Mouse (Mus musculus) liver, postnatal 0 days (tissue): ENCODE data around the gene Esp34. TPM values are rescaled to one million over a fixed set of nuclear protein-coding genes. Genes with fewer than 3 reads are reported as not detected.

Experiments used
- ATAC-seq: fragments of 200-750 bp; cut with Nextera tagmentation; 2 replicates; pipeline ENCODE4 v1.8.0; 2017; ENCODE audit warnings: mild to moderate bottlenecking, moderate library complexity
- DNase-seq: peaks from one replicate; pipeline ENCODE4 v3.0.0-alpha.2; 2016
- H3K27ac ChIP-seq: fragments of 300-500 bp; sonication (generic); 2 replicates; pipeline ENCODE4 v1.5.1; 2014; ENCODE audit warnings: antibody characterized with exemption, moderate library complexity, mild to moderate bottlenecking, low read depth
- H3K27me3 ChIP-seq: fragments of 300-500 bp; sonication (generic); 2 replicates; pipeline ENCODE4 v1.6.1; 2014; ENCODE audit warnings: low read length, control low read depth, mixed read lengths; ENCODE audit not compliant: insufficient read depth
- H3K36me3 ChIP-seq: fragments of 300-500 bp; sonication (generic); replicated peaks from 2 replicates; pipeline ENCODE4 v1.6.1; 2014; ENCODE audit warnings: mild to moderate bottlenecking, control low read depth, low read length, moderate library complexity, mixed read lengths; ENCODE audit not compliant: insufficient read depth
- H3K4me1 ChIP-seq: fragments of 300-500 bp; sonication (generic); 2 replicates; pipeline ENCODE4 v1.6.1; 2014; ENCODE audit warnings: antibody characterized with exemption, mild to moderate bottlenecking, control low read depth; ENCODE audit not compliant: insufficient read depth
- H3K4me2 ChIP-seq: fragments of 300-500 bp; sonication (generic); 2 replicates; pipeline ENCODE4 v1.6.1; 2014; ENCODE audit warnings: low read depth, mild to moderate bottlenecking, low read length, moderate library complexity, mixed read lengths
- H3K4me3 ChIP-seq: fragments of 300-500 bp; sonication (generic); 2 replicates; pipeline ENCODE4 v1.5.1; 2014; ENCODE audit warnings: low read depth, low read length
- H3K9ac ChIP-seq: fragments of 300-500 bp; sonication (generic); replicated peaks from 2 replicates; pipeline ENCODE4 v1.6.1; 2014; ENCODE audit warnings: mild to moderate bottlenecking, moderate library complexity
- H3K9me3 ChIP-seq: fragments of 300-500 bp; sonication (generic); 2 replicates; pipeline ENCODE4 v1.6.1; 2016; ENCODE audit warnings: mild to moderate bottlenecking, control low read depth, low read length, mixed read lengths
- CTCF ChIP-seq: sonication (generic); IDR thresholded peaks from 2 replicates; pipeline ENCODE4 v1.5.1; 2016; ENCODE audit warnings: antibody characterized with exemption, low read depth
- EP300 ChIP-seq: IDR thresholded peaks from 2 replicates; pipeline ENCODE4 v1.6.1; 2016; ENCODE audit warnings: antibody characterized with exemption, low read depth, mild to moderate bottlenecking
- WGBS: fragments of 180-500 bp; shearing (Covaris S2); extraction: QIAGEN DNeasy Blood & Tissue Kit; methylation state at CpG from one replicate; pipeline ENCODE4 v1.1.7; 2014; ENCODE audit not compliant: insufficient replicate concordance; 5-methylcytosine and 5-hydroxymethylcytosine counted together
- polyA plus RNA-seq: library from polyadenylated mRNA; unstranded; fragments of >200 nt; fragmentation: Nextera tagmentation; extraction: Ambion mirVana; gene quantifications from 2 replicates; pipeline ENCODE4 v1.2.1, GENCODE M21; 2015

The Esp34 gene
- not detected in 2 replicates for polyA plus RNA-seq

- 78% methylated on average over 1 of the region's 1 CpGs for WGBS
- DNase-seq (no peak), ATAC-seq (no peak)
- no peaks in the 10 kb centered on the region for H3K4me1 ChIP-seq
- no peak within 1 kb of the TSS for H3K27ac ChIP-seq
- no peak within 1 kb of the TSS for H3K9ac ChIP-seq
- no peaks in the 10 kb centered on the region for H3K36me3 ChIP-seq
- H3K27me3 ChIP-seq = no peaks in the 10 kb centered on the region
- TF ChIP-seq EP300 = no peak
- no peak for TF ChIP-seq CTCF
- H3K4me3 ChIP-seq = no peak within 1 kb of the TSS
- H3K4me2 ChIP-seq = no peak within 1 kb of the TSS
- no peaks in the 10 kb centered on the region for H3K9me3 ChIP-seq
Measured at GRCm38 (mm10) chr17:38553892-38554291, at the start of gene Esp34. Gene Esp34 (plus strand): TSS chr17:38554192.

DNA sequence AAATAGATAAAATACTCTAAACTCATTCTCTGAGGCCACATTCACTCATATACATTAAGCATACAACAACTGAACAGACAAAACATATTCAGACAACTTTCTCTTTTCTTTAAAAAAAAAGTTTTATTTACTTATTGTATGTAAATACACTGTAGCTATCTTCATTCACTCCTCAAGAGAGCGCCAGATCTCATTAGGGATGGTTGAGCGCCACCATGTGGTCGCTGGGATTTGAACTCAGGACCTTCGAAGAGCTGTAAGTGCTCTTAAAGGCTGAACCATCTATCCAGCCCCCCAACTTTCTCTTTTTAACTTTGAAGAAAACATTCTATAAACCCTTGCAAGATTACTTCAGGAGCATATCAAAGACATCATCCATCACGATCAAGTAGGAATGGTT lies 8.5 kb downstream of the Esp34 start:
- no peak overlapping the region for H3K9ac ChIP-seq
- H3K4me1 ChIP-seq = no peaks in the 10 kb centered on the region
- no peaks in the 10 kb centered on the region for H3K36me3 ChIP-seq
- H3K4me3 ChIP-seq = no peak overlapping the region
- DNase-seq (no peak), ATAC-seq (no peak)
- 57% methylated on average over 5 of the region's 5 CpGs for WGBS
- H3K27me3 ChIP-seq = no peaks in the 10 kb centered on the region
- no peak overlapping the region for H3K4me2 ChIP-seq
- TF ChIP-seq CTCF (no peak), EP300 (no peak)
- no peak overlapping the region for H3K27ac ChIP-seq
- H3K9me3 ChIP-seq = no peaks in the 10 kb centered on the region

Other genes starting within 250 kb of the Esp34 start
- gene Olfr137, start 246.6 kb upstream of the Esp34 start, polyA plus RNA-seq = not detected in 2 replicates
- gene Olfr136, start 224.4 kb upstream of the Esp34 start, polyA plus RNA-seq = not detected in 2 replicates
- not detected in 2 replicates for gene Esp36, start 134.0 kb upstream of the Esp34 start, polyA plus RNA-seq
- gene Esp31, start 85.3 kb downstream of the Esp34 start, polyA plus RNA-seq = not detected in 2 replicates